Mouse (Mus musculus) stomach, postnatal 0 days (tissue): ENCODE measurements at regions not wholly inside any gene's neighbourhood (a gene's known extent, or its start where the extent isn't known, plus 50 kb on each side); places are given as distances from the start of the nearest gene placed in this dataset.

Experiments used
- CTCF ChIP-seq: IDR thresholded peaks from 2 replicates; pipeline ENCODE4 v1.5.1; 2016; ENCODE audit warnings: antibody characterized with exemption, low read depth, mild to moderate bottlenecking, moderate library complexity
- EP300 ChIP-seq: optimal IDR thresholded peaks from 2 replicates; pipeline ENCODE3; 2016; ENCODE audit warnings: antibody characterized with exemption

DNA sequence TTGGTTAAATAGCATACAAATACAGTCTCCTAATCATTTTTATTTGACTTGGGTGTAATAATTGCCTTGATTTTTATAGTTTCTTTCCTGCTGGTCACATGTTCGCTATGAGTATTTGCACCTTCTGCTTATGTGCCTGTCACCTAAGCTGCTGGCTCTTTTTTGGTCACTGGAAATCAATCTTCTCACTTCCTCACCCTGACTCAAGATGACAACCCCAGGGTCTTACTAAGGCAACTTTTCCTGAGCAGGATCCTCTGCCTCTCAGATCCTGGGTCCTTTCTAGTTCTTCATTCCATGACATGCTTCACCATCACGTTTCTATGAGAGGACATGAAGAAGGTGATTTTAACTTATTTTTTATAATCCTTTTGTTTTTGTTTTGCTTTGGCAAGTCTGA lies 762.6 kb upstream of the Lrrc6 start:
- TF ChIP-seq CTCF = no peak
- TF ChIP-seq EP300 = no peak
